Mouse (Mus musculus) intestine, postnatal 0 days (tissue): ENCODE measurements around the gene Zfp704. TPM values are rescaled to one million over a fixed set of nuclear protein-coding genes. Genes with fewer than 3 reads are reported as not detected.

Experiments used
- ATAC-seq: fragments of 200-750 bp; cut with Nextera tagmentation; 2 replicates; pipeline ENCODE4 v1.8.0; 2017; ENCODE audit warnings: mild to moderate bottlenecking, moderate TSS enrichment, moderate library complexity
- H3K27ac ChIP-seq: fragments of 300-500 bp; sonication (generic); 2 replicates; pipeline ENCODE4 v1.5.1; 2014; ENCODE audit warnings: mild to moderate bottlenecking, low read depth, low read length, moderate library complexity
- H3K27me3 ChIP-seq: fragments of 300-500 bp; sonication (generic); replicated peaks from 2 replicates; pipeline ENCODE4 v1.6.1; 2014; ENCODE audit warnings: low read length, mixed read lengths; ENCODE audit not compliant: control insufficient read depth, insufficient read depth
- H3K36me3 ChIP-seq: fragments of 300-500 bp; sonication (generic); 2 replicates; pipeline ENCODE4 v1.6.1; 2014; ENCODE audit warnings: mild to moderate bottlenecking, moderate library complexity; ENCODE audit not compliant: control insufficient read depth, insufficient read depth
- H3K4me1 ChIP-seq: fragments of 300-500 bp; sonication (generic); replicated peaks from 2 replicates; pipeline ENCODE4 v1.6.1; 2014; ENCODE audit warnings: antibody characterized with exemption, low read length, mixed read lengths; ENCODE audit not compliant: control insufficient read depth, insufficient read depth
- H3K4me2 ChIP-seq: fragments of 300-500 bp; sonication (generic); replicated peaks from 2 replicates; pipeline ENCODE4 v1.6.1; 2014; ENCODE audit warnings: low read depth, mild to moderate bottlenecking, moderate library complexity
- H3K4me3 ChIP-seq: fragments of 300-500 bp; sonication (generic); 2 replicates; pipeline ENCODE4 v1.5.1; 2014; ENCODE audit warnings: low read depth, low read length
- H3K9ac ChIP-seq: fragments of 300-500 bp; sonication (generic); 2 replicates; pipeline ENCODE4 v1.6.1; 2014; ENCODE audit warnings: mild to moderate bottlenecking, low read depth, low read length
- H3K9me3 ChIP-seq: fragments of 300-500 bp; sonication (generic); 2 replicates; pipeline ENCODE4 v1.6.1; 2016; ENCODE audit warnings: mixed run types; ENCODE audit not compliant: control insufficient read depth
- CTCF ChIP-seq: sonication (generic); IDR thresholded peaks from 2 replicates; pipeline ENCODE4 v1.5.1; 2016; ENCODE audit warnings: low read depth, mild to moderate bottlenecking, control low read depth, antibody characterized with exemption, moderate library complexity
- WGBS: fragments of 180-500 bp; shearing (Covaris S2); extraction: QIAGEN DNeasy Blood & Tissue Kit; methylation state at CpG from one replicate; pipeline ENCODE4 v1.1.7; 2014; 5-methylcytosine and 5-hydroxymethylcytosine counted together
- polyA plus RNA-seq: library from polyadenylated mRNA; unstranded; fragments of >200 nt; fragmentation: Nextera tagmentation; extraction: Ambion mirVana; gene quantifications from 2 replicates; pipeline ENCODE4 v1.2.1, GENCODE M21; 2015

Gene Zfp704
- polyA plus RNA-seq, 1 experiment from 2014 or later, result 2.8 TPM

GRCm38 (mm10) chr3:9405341-9405740, 204.5 kb downstream of the Zfp704 start:
- H3K9ac ChIP-seq, result no peak overlapping the region
- no peak for ATAC-seq
- no peaks in the 10 kb centered on the region for H3K27me3 ChIP-seq
- H3K4me1 ChIP-seq, result no peaks in the 10 kb centered on the region
- H3K4me2 ChIP-seq, result no peak overlapping the region
- no peaks in the 10 kb centered on the region for H3K9me3 ChIP-seq
- 74% methylated on average over 9 of the region's 9 CpGs for WGBS
- no peak for TF ChIP-seq CTCF
- no peaks in the 10 kb centered on the region for H3K36me3 ChIP-seq
- no peak overlapping the region for H3K27ac ChIP-seq
- H3K4me3 ChIP-seq, result no peak overlapping the region

GRCm38 (mm10) chr3:9403255-9404050, 206.4 kb downstream of the Zfp704 start:
- no peaks in the 10 kb centered on the region for H3K9me3 ChIP-seq
- no peaks in the 10 kb centered on the region for H3K4me1 ChIP-seq
- H3K27me3 ChIP-seq, result no peaks in the 10 kb centered on the region
- 45% methylated on average over 5 of the region's 5 CpGs for WGBS
- no peak overlapping the region for H3K27ac ChIP-seq
- TF ChIP-seq CTCF, result no peak
- no peak for ATAC-seq
- H3K36me3 ChIP-seq, result no peaks in the 10 kb centered on the region
- no peak overlapping the region for H3K4me2 ChIP-seq
- no peak overlapping the region for H3K9ac ChIP-seq
- H3K4me3 ChIP-seq, result no peak overlapping the region

GRCm38 (mm10) chr3:9402836-9403235, 207.0 kb downstream of the Zfp704 start:
- no peaks in the 10 kb centered on the region for H3K9me3 ChIP-seq
- TF ChIP-seq CTCF, result no peak
- no peak overlapping the region for H3K27ac ChIP-seq
- no peak overlapping the region for H3K4me3 ChIP-seq
- 48% methylated on average over 5 of the region's 5 CpGs for WGBS
- H3K36me3 ChIP-seq, result no peaks in the 10 kb centered on the region
- H3K27me3 ChIP-seq, result no peaks in the 10 kb centered on the region
- no peak for ATAC-seq
- no peaks in the 10 kb centered on the region for H3K4me1 ChIP-seq
- no peak overlapping the region for H3K4me2 ChIP-seq
- no peak overlapping the region for H3K9ac ChIP-seq

GRCm38 (mm10) chr3:9402345-9402744, 207.5 kb downstream of the Zfp704 start:
- no peak overlapping the region for H3K9ac ChIP-seq
- H3K4me2 ChIP-seq, result no peak overlapping the region
- H3K36me3 ChIP-seq, result no peaks in the 10 kb centered on the region
- H3K4me1 ChIP-seq, result no peaks in the 10 kb centered on the region
- H3K27me3 ChIP-seq, result no peaks in the 10 kb centered on the region
- H3K9me3 ChIP-seq, result no peaks in the 10 kb centered on the region
- WGBS, result 90% methylated on average over 5 of the region's 5 CpGs
- no peak for TF ChIP-seq CTCF
- H3K27ac ChIP-seq, result no peak overlapping the region
- no peak overlapping the region for H3K4me3 ChIP-seq
- no peak for ATAC-seq

GRCm38 (mm10) chr3:9401685-9402084, 208.2 kb downstream of the Zfp704 start:
- H3K4me3 ChIP-seq, result no peak overlapping the region
- TF ChIP-seq CTCF, result no peak
- H3K27ac ChIP-seq, result no peak overlapping the region
- no peaks in the 10 kb centered on the region for H3K27me3 ChIP-seq
- no peaks in the 10 kb centered on the region for H3K4me1 ChIP-seq
- no peak overlapping the region for H3K4me2 ChIP-seq
- ATAC-seq, result no peak
- no peaks in the 10 kb centered on the region for H3K9me3 ChIP-seq
- 79% methylated on average over 6 of the region's 6 CpGs for WGBS
- H3K36me3 ChIP-seq, result no peaks in the 10 kb centered on the region
- H3K9ac ChIP-seq, result no peak overlapping the region

GRCm38 (mm10) chr3:9400886-9401221, 209.0 kb downstream of the Zfp704 start:
- no peaks in the 10 kb centered on the region for H3K27me3 ChIP-seq
- no peaks in the 10 kb centered on the region for H3K36me3 ChIP-seq
- H3K4me1 ChIP-seq, result no peaks in the 10 kb centered on the region
- no peak for TF ChIP-seq CTCF
- 24% methylated on average over 3 of the region's 3 CpGs for WGBS
- no peaks in the 10 kb centered on the region for H3K9me3 ChIP-seq
- no peak for ATAC-seq
- H3K4me2 ChIP-seq, result no peak overlapping the region
- H3K27ac ChIP-seq, result no peak overlapping the region
- H3K4me3 ChIP-seq, result no peak overlapping the region
- no peak overlapping the region for H3K9ac ChIP-seq
